Mouse (Mus musculus) mouse trophoblast stem cell (cell line): ENCODE measurements around the gene Rexo4.

Experiments used
- in situ Hi-C, 2 experiments: fragments of 300-500 bp; cut with MseI, MboI; formaldehyde crosslinking; loops; 2 replicates in 1 of 2; 3 replicates in 1 of 2; pipeline ENCODE4 v1.15.1; 2025

The Rexo4 gene

GRCm38 (mm10) chr2:26943253-26943652, 20.9 kb downstream of the Rexo4 start:
- in situ Hi-C loops, result no loop called here

- in situ Hi-C loops, result no loop called here
Measured at GRCm38 (mm10) chr2:26941539-26941938, 22.6 kb downstream of the Rexo4 start.

- in situ Hi-C loops, result no loop called here
Measured at GRCm38 (mm10) chr2:26936425-26936824, 27.8 kb downstream of the Rexo4 start.

GRCm38 (mm10) chr2:26935286-26935685, 28.9 kb downstream of the Rexo4 start:
- in situ Hi-C loops, result no loop called here

GRCm38 (mm10) chr2:26933304-26934055, 30.7 kb downstream of the Rexo4 start, which contains the start of the genes Surf4 and Stkld1:
Surf4 (minus strand) TSS chr2:26933928.
Stkld1 (plus strand) TSS chr2:26934047.
- in situ Hi-C loops, result no loop called here

GRCm38 (mm10) chr2:26932473-26933303, 31.5 kb downstream of the Rexo4 start:
- in situ Hi-C loops, result no loop called here

- in situ Hi-C loops, result no loop called here
Measured at GRCm38 (mm10) chr2:26930390-26930789, 33.8 kb downstream of the Rexo4 start.

- in situ Hi-C loops, result loop anchor here in 1 of 2 experiments (5.0 kb wide), 1 partner anchor 104 kb away; no protein-coding TSS in a partner anchor
Measured at GRCm38 (mm10) chr2:26927745-26928476, 36.3 kb downstream of the Rexo4 start.

- in situ Hi-C loops, result no loop called here
Measured at GRCm38 (mm10) chr2:26921784-26922183, 42.4 kb downstream of the Rexo4 start.

GRCm38 (mm10) chr2:26920190-26920855, 43.9 kb downstream of the Rexo4 start:
- in situ Hi-C loops, result no loop called here

- in situ Hi-C loops, result no loop called here
Measured at GRCm38 (mm10) chr2:26919684-26920083, 44.5 kb downstream of the Rexo4 start.

- in situ Hi-C loops, result no loop called here
Measured at GRCm38 (mm10) chr2:26916738-26917137, 47.4 kb downstream of the Rexo4 start.

DNA sequence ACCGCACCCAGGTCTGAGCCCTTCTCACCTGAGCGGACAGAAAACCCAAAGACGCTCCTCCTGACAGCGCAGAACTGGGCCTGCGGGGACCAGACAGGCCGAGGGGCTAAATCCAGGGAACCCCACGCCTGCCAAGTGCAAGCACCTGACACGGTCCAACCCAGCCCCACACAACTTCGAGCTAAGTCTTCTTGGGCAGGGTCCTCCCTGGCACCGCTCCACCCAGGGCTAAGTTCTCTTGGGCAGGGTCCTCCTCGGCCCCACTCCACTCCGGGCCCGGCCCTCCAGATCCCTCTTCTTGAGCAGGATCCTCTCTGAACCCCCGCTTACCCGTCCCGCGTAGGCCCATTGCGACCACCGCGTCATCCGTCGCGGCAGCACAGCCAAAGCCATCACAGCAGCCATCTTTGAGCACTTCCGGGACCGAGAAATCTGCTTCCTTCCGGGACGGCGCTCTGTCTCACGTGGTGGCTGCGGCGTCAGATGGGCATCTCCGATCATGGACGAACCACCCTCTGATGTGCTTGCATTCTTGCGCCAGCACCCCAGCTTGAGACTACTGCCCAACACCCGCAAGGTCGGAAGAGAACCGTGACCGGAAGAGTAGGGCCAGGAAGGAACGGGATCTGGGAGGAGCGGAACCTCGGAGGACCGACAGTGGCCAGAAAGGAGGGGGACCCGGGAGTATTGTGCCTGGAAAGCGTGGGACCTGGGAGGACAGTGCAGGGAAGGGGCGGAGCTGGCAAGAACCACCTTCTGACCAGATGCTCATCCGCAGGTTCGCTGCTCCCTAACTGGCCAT, 48.1 kb downstream of the Rexo4 start, which contains the start of the genes Surf2 and Surf1:
Gene Surf2 (plus strand): TSS at position 441 of the 802 bp plus-strand sequence.
Gene Surf1 (minus strand): TSS at position 604 of the 802 bp plus-strand sequence.
- in situ Hi-C loops, result no loop called here

- in situ Hi-C loops, result no loop called here
Measured at GRCm38 (mm10) chr2:26914148-26914941, 49.8 kb downstream of the Rexo4 start.

DNA sequence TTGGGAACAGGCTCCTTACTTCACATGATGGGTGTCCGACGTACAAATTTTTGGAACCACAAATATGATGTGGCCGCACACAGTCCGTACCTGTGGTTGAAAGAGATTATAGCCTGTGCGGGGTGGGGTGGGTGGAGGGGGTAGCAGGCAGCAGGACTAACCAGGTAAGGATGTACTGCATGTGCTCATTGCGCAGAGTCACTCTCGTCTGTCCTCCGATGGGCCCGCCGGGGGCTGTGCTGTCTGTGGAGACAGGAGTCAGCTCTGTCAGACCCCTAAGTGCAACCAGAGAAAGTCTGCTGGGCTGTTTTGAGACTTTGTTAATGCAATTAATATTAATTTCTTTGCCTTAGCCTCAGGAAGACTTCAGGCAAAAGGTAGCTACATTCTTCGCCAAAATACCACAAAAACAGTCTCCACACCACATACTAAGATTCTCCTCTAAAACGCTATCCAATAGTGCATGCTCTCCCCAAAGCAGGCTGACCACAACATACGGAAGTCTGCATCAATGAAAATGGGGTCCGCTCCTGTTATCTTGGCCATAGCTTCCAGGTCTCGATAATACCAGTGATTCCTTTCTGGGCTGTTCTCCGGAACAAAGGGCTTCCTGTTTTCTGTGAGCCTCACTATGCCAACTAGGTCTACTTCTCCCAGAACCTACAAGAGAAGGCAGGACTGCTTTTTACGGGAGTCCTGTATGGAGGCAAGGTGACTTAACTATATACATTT, 50.6 kb downstream of the Rexo4 start:
- in situ Hi-C loops, result no loop called here

GRCm38 (mm10) chr2:26912253-26912770, 51.9 kb downstream of the Rexo4 start:
- in situ Hi-C loops, result no loop called here

DNA sequence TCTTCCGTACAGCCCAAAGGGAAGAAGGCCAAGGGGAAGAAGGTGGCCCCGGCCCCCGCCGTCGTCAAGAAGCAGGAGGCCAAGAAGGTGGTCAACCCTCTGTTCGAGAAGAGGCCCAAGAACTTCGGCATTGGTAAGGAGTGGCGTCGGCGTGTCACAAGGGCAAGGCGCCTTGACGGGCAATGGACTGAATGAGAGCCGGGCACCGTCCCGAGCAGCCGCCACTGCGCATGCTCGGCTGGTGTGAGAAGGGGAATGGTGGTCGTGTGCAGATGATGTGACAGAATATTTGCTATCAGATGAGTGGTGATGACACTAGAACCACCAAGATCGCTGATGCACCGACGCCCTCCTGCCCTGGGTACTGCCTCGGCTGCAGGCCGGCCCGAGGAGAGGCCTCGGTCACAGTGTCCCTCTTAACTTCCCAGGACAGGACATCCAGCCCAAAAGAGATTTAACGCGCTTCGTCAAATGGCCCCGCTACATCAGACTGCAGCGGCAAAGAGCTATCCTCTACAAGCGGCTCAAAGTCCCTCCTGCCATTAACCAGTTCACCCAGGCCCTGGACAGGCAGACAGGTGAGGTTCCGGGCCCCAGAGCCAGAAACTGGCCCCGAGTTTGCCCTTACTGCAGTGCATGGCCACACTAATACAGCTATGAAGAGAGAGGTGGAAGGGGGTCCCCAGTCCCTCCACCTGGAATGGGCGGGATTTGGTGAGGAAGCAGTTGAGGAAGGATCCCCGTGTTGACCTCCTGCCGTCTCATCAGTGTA, 53.0 kb downstream of the Rexo4 start:
- in situ Hi-C loops, result no loop called here
